Mouse (Mus musculus) ES-Bruce4 (cell line): ENCODE results near the gene Ppm1m. TPM values are rescaled to one million over a fixed set of nuclear protein-coding genes. Genes with fewer than 3 reads are reported as not detected.

Source experiments
- H3K27ac ChIP-seq: 2 replicates; pipeline ENCODE4 v1.5.1; 2012; ENCODE audit warnings: low read length, inconsistent platforms; ENCODE audit not compliant: insufficient read depth
- H3K27me3 ChIP-seq: 2 replicates; pipeline ENCODE4 v1.6.1; 2012; ENCODE audit warnings: mild to moderate bottlenecking, low read length, inconsistent platforms; ENCODE audit not compliant: control insufficient read depth, poor library complexity, insufficient read depth, severe bottlenecking
- H3K36me3 ChIP-seq: 2 replicates; pipeline ENCODE4 v1.6.1; 2012; ENCODE audit warnings: inconsistent platforms, mild to moderate bottlenecking, low read length, moderate library complexity; ENCODE audit not compliant: control insufficient read depth, poor library complexity, insufficient read depth, severe bottlenecking
- H3K4me1 ChIP-seq: one replicate; pipeline ENCODE4 v1.8.1; 2011; ENCODE audit warnings: low read length; ENCODE audit not compliant: control insufficient read depth, insufficient read depth
- H3K4me3 ChIP-seq: 2 replicates; pipeline ENCODE4 v1.5.1; 2011; ENCODE audit warnings: low read depth, mild to moderate bottlenecking, low read length
- H3K9ac ChIP-seq: 2 replicates; pipeline ENCODE4 v1.6.1; 2012; ENCODE audit warnings: low read depth, mild to moderate bottlenecking, inconsistent platforms; ENCODE audit not compliant: poor library complexity, severe bottlenecking
- H3K9me3 ChIP-seq: replicated peaks from 2 replicates; pipeline ENCODE4 v1.6.1; 2012; ENCODE audit warnings: mild to moderate bottlenecking, low read length, inconsistent platforms; ENCODE audit not compliant: control insufficient read depth, poor library complexity, insufficient read depth, severe bottlenecking
- CTCF ChIP-seq: IDR thresholded peaks from one replicate; pipeline ENCODE4 v1.8.1; 2011; ENCODE audit warnings: low read depth, low read length
- EP300 ChIP-seq: IDR thresholded peaks from 2 replicates; pipeline ENCODE4 v1.6.1; 2011; ENCODE audit warnings: low read depth, low read length; ENCODE audit not compliant: insufficient read depth
- POLR2A ChIP-seq: IDR thresholded peaks from one replicate; pipeline ENCODE4 v1.8.1; 2011; ENCODE audit warnings: low read length; ENCODE audit not compliant: insufficient read depth
- polyA plus RNA-seq: library from polyadenylated mRNA; stranded (reverse); fragments of >200 nt; gene quantifications from 2 replicates; pipeline ENCODE4 v1.2.4, GENCODE M21; 2011; ENCODE audit warnings: low read depth; ENCODE audit not compliant: missing spikeins, insufficient read depth, insufficient read length

Ppm1m gene
- polyA plus RNA-seq, 1 experiment: 23.4 TPM

GRCm38 (mm10) chr9:106154106-106154505, 45.4 kb downstream of the Ppm1m start:
- Histone ChIP-seq H3K27me3 (no peaks in the 10 kb centered on the region), H3K4me1 (no peaks in the 10 kb centered on the region), H3K4me3 (no peak overlapping the region), H3K9me3 (no peaks in the 10 kb centered on the region), H3K9ac (no peak overlapping the region), H3K27ac (no peak overlapping the region), H3K36me3 (no peaks in the 10 kb centered on the region)
- TF ChIP-seq POLR2A (no peak), CTCF (no peak), EP300 (no peak)

GRCm38 (mm10) chr9:106149399-106149754, 50.2 kb downstream of the Ppm1m start:
- Histone ChIP-seq H3K27ac (no peak overlapping the region), H3K9me3 (no peaks in the 10 kb centered on the region), H3K4me1 (no peaks in the 10 kb centered on the region), H3K27me3 (no peaks in the 10 kb centered on the region), H3K4me3 (peak overlapping the region; percentile 48), H3K36me3 (no peaks in the 10 kb centered on the region), H3K9ac (no peak overlapping the region)
- no peak for TF ChIP-seq POLR2A
- TF ChIP-seq EP300: no peak
- no peak for TF ChIP-seq CTCF

- no peaks in the 10 kb centered on the region for H3K36me3 ChIP-seq
- no peak overlapping the region for H3K9ac ChIP-seq
- no peaks in the 10 kb centered on the region for H3K27me3 ChIP-seq
- H3K9me3 ChIP-seq: no peaks in the 10 kb centered on the region
- no peak for TF ChIP-seq CTCF
- no peak for TF ChIP-seq EP300
- TF ChIP-seq POLR2A: no peak
- H3K4me3 ChIP-seq: peak overlapping the region; percentile 48
- H3K27ac ChIP-seq: no peak overlapping the region
- H3K4me1 ChIP-seq: no peaks in the 10 kb centered on the region
Observed at GRCm38 (mm10) chr9:106148541-106149398, 50.8 kb downstream of the Ppm1m start.

DNA sequence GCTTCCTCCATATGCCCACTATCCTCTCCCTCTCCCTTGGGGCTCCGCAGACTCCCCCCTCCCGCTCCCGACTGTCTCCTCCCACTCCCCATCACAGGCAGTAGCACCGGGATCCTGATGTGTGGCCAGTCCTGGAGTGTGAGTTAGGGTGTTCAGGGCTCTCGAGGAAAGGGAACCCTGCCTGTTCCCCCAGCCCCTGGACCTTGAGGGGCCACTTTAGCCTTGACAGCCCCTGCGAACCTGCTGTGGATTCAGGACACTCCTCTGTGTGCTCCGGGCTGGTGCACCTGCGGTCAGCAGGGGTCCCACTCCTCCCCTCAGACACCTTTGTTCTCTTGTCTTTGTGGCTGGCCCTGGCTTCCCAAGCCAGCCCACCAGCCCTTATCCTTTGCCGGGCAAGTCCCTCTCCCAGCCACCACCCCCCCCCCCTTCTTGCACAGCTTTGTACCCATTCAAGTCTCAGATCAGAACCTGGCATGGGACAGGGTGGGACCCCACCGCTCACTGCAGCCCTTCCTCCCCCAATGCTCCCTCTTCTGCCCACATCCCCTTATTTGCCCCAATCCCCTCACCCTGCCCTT, 51.6 kb downstream of the Ppm1m start:
- peak overlapping the region; percentile 48; the same call in 1 of the 2 replicates for H3K4me3 ChIP-seq
- H3K27me3 ChIP-seq: no peaks in the 10 kb centered on the region
- H3K27ac ChIP-seq: no peak overlapping the region
- H3K4me1 ChIP-seq: no peaks in the 10 kb centered on the region
- no peak for TF ChIP-seq EP300
- TF ChIP-seq CTCF: no peak
- no peak for TF ChIP-seq POLR2A
- H3K36me3 ChIP-seq: no peaks in the 10 kb centered on the region
- H3K9ac ChIP-seq: no peak overlapping the region
- H3K9me3 ChIP-seq: no peaks in the 10 kb centered on the region

DNA sequence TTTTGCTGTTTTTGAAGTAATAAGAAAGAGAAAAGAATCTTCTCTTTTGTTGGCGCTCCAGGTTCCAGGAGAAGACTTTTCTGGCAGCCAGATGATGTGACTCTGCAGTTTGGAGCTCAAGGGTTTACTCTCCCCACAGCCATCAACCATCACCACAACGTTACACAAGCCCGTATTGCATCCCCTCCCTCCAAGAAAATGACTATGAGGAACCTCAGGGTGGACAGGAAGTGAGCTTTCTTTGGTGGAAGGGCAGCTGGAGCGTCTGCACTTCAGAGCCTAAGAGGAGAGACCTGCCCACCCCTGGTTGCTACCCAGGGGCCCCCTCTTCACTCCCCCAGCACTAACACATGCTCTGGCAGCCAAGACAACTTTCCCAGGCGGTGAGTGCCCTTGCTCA, 52.3 kb downstream of the Ppm1m start:
- Histone ChIP-seq H3K9ac (no peak overlapping the region), H3K4me1 (no peaks in the 10 kb centered on the region), H3K27me3 (no peaks in the 10 kb centered on the region)

GRCm38 (mm10) chr9:106145582-106145981, 54.0 kb downstream of the Ppm1m start:
- Histone ChIP-seq H3K4me1 (no peaks in the 10 kb centered on the region), H3K9me3 (no peaks in the 10 kb centered on the region), H3K36me3 (no peaks in the 10 kb centered on the region), H3K27ac (no peak overlapping the region), H3K27me3 (no peaks in the 10 kb centered on the region), H3K9ac (no peak overlapping the region), H3K4me3 (no peak overlapping the region)
- TF ChIP-seq CTCF (no peak), POLR2A (no peak), EP300 (no peak)

More for the DNA sequence above, 52.3 kb downstream of the Ppm1m start:
- TF ChIP-seq CTCF: no peak
- no peak for TF ChIP-seq EP300
- TF ChIP-seq POLR2A: no peak
- no peak overlapping the region for H3K4me3 ChIP-seq
- H3K9me3 ChIP-seq: no peaks in the 10 kb centered on the region
- no peaks in the 10 kb centered on the region for H3K36me3 ChIP-seq
- H3K27ac ChIP-seq: no peak overlapping the region

Other genes with a start within 250 kb of the Ppm1m start
- not detected in 2 replicates for gene Col6a5, start 239.1 kb downstream of the Ppm1m start, polyA plus RNA-seq
- gene Col6a4, start 103.0 kb downstream of the Ppm1m start, polyA plus RNA-seq: 0.15 TPM in 1 of 2 replicates, not detected in the other
- 0.97 and 1.1 TPM in 2 replicates for gene Glyctk, start 41.6 kb downstream of the Ppm1m start, polyA plus RNA-seq
- 118 and 122 TPM in 2 replicates for gene Wdr82, start 28.8 kb downstream of the Ppm1m start, polyA plus RNA-seq
- gene Twf2, start 3.4 kb upstream of the Ppm1m start, polyA plus RNA-seq: 27.3 and 36.7 TPM in 2 replicates
- not detected in 2 replicates for gene Tlr9, start 22.9 kb upstream of the Ppm1m start, polyA plus RNA-seq
- 39.8 and 41.9 TPM in 2 replicates for gene Alas1, start 48.9 kb upstream of the Ppm1m start, polyA plus RNA-seq
- gene Poc1a, start 81.3 kb upstream of the Ppm1m start, polyA plus RNA-seq: 24.1 and 24.3 TPM in 2 replicates
- 22.4 and 22.6 TPM in 2 replicates for gene Dusp7, start 168.9 kb upstream of the Ppm1m start, polyA plus RNA-seq
- gene Rpl29, start 229.7 kb upstream of the Ppm1m start, polyA plus RNA-seq: 237 and 294 TPM in 2 replicates
- 33.9 and 36.0 TPM in 2 replicates for gene Acy1, start 238.6 kb upstream of the Ppm1m start, polyA plus RNA-seq
- gene Abhd14b, start 247.7 kb upstream of the Ppm1m start, polyA plus RNA-seq: 6.7 and 7.5 TPM in 2 replicates
- gene Abhd14a, start 247.9 kb upstream of the Ppm1m start, polyA plus RNA-seq: 35.1 and 35.5 TPM in 2 replicates